Mouse (Mus musculus): ENCODE measurements around the gene Cntnap5c. TPM values are rescaled to one million over a fixed set of nuclear protein-coding genes. Genes with fewer than 3 reads are reported as not detected.

Gene Cntnap5c
- total and polyA plus RNA-seq, 3 experiments = not detected

DNA sequence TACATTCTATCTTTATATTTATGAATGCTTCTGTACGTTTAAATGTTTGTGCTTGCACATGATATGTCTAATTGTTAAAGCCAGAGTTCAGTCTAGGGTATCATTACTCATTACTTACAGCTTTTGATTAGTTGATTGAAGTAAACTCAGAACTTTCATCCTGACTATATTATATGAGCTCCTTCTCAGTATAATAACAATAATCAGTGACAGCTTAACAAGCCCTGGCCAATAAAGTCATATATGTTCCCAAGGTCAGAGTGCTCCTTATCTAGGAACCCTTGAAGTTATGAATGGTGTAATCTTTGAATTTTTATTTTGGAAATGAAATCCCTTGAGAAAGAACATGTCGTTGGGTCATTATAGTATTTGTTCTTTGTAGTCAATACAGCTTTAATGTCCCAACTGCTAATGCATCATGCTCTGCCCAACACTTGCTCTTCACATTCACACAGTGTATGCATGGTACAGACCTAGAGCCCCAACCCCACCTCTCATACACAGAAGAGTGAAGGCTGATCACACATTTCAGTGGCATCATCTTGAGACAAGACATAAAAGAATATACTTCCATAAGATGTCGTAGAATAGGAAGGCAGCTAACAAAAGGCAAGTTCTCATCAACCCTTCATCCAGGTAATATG is 27.4 kb downstream of the Cntnap5c start:
- Histone ChIP-seq H3K4me1 (ENCODE audit: control insufficient read depth in 1 of 2, insufficient read depth in 2 of 2) (peaks cover 4 to 13% of the 10 kb centered on the region in 2 experiments; a peak in 3 of 4 replicates), H3K4me2 (ENCODE audit: insufficient read depth, low read depth, poor library complexity, severe bottlenecking) (no peak overlapping the region), H3K4me3 (replicated peaks in 1 of 3; ENCODE audit: low read depth in 2 of 3, low read length in 2 of 3, poor library complexity in 1 of 3) (no peak overlapping the region), H3K9ac (ENCODE audit: insufficient read depth, low read depth) (no peak overlapping the region), H3K27ac (ENCODE audit: insufficient read depth, low read depth) (no peak overlapping the region), H3K36me3 (replicated peaks in 1 of 2; ENCODE audit: control insufficient read depth in 1 of 2, insufficient read depth in 1 of 2, low read length in 1 of 2) (no peaks in the 10 kb centered on the region), H3K9me3 (replicated peaks; ENCODE audit: low read length) (no peaks in the 10 kb centered on the region), H3K79me2 (replicated peaks; ENCODE audit: control insufficient read depth, extremely low read depth, insufficient read depth, poor library complexity, severe bottlenecking) (no peaks in the 10 kb centered on the region), H3K27me3 (replicated peaks) (no peaks in the 10 kb centered on the region)
- no peak for TF ChIP-seq MXI1 (IDR thresholded peaks at IDR 0.05; ENCODE audit: low read depth, low read length)
- TF ChIP-seq SIN3A (IDR thresholded peaks at IDR 0.05; ENCODE audit: low read length) = no peak
- no peak for TF ChIP-seq UBTF (IDR thresholded peaks at IDR 0.05; ENCODE audit: low read depth, low read length)
- TF ChIP-seq RCOR1 (conservative IDR thresholded peaks at IDR 0.05; ENCODE audit: low read depth, low read length) = no peak
- TF ChIP-seq TBP (conservative IDR thresholded peaks at IDR 0.05; ENCODE audit: low read depth, low read length) = no peak
- dilution Hi-C loops (cut with MboI; ENCODE audit: extremely low pct_ligation_motif_present, extremely low pct_unique_long_range_greater_than_20kb, low sequenced_read_pairs) (no loop called here), in situ Hi-C loops (cut with MboI; ENCODE audit: low pct_ligation_motif_present, low pct_unique_long_range_greater_than_20kb, low sequenced_read_pairs) (no loop called here)
- no peak for DNase-seq (ENCODE audit: extremely low read depth)

DNA sequence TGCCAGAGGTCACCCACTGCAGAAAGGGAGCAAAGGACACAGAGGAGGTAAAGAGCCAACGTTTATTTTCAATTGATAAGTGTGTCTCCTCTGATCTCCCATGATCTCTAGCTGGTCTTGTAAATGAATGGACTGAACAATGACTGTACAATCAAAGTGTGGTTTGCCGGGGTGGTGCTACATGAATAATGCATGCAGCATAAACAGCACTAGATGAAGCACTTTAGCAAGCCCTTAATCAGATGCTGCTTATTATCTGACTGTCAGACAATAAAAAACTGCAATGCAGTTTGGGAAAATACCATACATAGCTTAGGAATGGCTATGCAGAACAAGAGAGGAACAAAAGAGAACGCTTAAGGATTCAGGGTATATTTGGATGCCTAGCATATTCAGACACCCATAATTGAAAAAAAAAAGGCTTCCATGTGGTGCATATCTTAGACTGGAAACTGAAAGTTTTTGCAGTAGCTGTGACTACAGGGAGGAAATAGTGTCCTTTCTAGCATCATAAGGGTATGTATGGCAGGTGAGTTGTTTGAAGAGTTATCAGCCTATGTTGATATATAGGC is 30.1 kb downstream of the Cntnap5c start:
- Histone ChIP-seq H3K27ac (ENCODE audit: insufficient read depth, low read depth) (no peak overlapping the region), H3K27me3 (replicated peaks) (no peaks in the 10 kb centered on the region), H3K4me3 (replicated peaks in 1 of 3; ENCODE audit: low read depth in 2 of 3, low read length in 2 of 3, poor library complexity in 1 of 3) (no peak overlapping the region), H3K36me3 (replicated peaks in 1 of 2; ENCODE audit: control insufficient read depth in 1 of 2, insufficient read depth in 1 of 2, low read length in 1 of 2) (no peaks in the 10 kb centered on the region), H3K4me2 (ENCODE audit: insufficient read depth, low read depth, poor library complexity, severe bottlenecking) (no peak overlapping the region), H3K79me2 (replicated peaks; ENCODE audit: control insufficient read depth, extremely low read depth, insufficient read depth, poor library complexity, severe bottlenecking) (no peaks in the 10 kb centered on the region), H3K9me3 (replicated peaks; ENCODE audit: low read length) (no peaks in the 10 kb centered on the region), H3K9ac (ENCODE audit: insufficient read depth, low read depth) (no peak overlapping the region), H3K4me1 (ENCODE audit: control insufficient read depth in 1 of 2, insufficient read depth in 2 of 2) (peaks cover 4 to 14% of the 10 kb centered on the region in 2 experiments; a peak in 3 of 4 replicates)
- in situ Hi-C loops (cut with MboI; ENCODE audit: low pct_ligation_motif_present, low pct_unique_long_range_greater_than_20kb, low sequenced_read_pairs) (no loop called here), dilution Hi-C loops (cut with MboI; ENCODE audit: extremely low pct_ligation_motif_present, extremely low pct_unique_long_range_greater_than_20kb, low sequenced_read_pairs) (no loop called here)
- DNase-seq (ENCODE audit: extremely low read depth) = no peak
- TF ChIP-seq IRF4 (IDR thresholded peaks at IDR 0.05; ENCODE audit: low read depth, low read length) (no peak), ZNF384 (IDR thresholded peaks at IDR 0.05; ENCODE audit: low read depth, low read length) (no peak), ZKSCAN1 (IDR thresholded peaks at IDR 0.05; ENCODE audit: borderline replicate concordance, low read depth, low read length) (no peak), BHLHE40 (IDR thresholded peaks at IDR 0.05; ENCODE audit: low read depth, low read length) (no peak), MAZ (IDR thresholded peaks at IDR 0.05; ENCODE audit: low read depth, low read length) (no peak), USF1 (IDR thresholded peaks at IDR 0.05; ENCODE audit: low read depth, low read length) (no peak), USF2 (conservative IDR thresholded peaks at IDR 0.05; ENCODE audit: low read depth, low read length) (no peak), MAFK (IDR thresholded peaks at IDR 0.05; ENCODE audit: insufficient replicate concordance, low read length) (no peak), SIN3A (IDR thresholded peaks at IDR 0.05; ENCODE audit: low read length) (no peak)

Data from CH12.LX (cell line).